Comparison of ENCODE assay signal across 9 mouse cellular contexts in genomic region chr11:70776830-70777571, GRCm38 (mm10). TPM values are rescaled to one million over a fixed set of nuclear protein-coding genes. Genes with fewer than 3 reads are reported as not detected.
DNase-seq lines count a peak whose midpoint lies in the region; ATAC-seq and TF ChIP-seq lines count a peak whose summit lies in the region.
"Had no signal": no experiment of that assay in that cellular context is flagged by ENCODE, and none has a peak within 500 bp of the region (broad histone marks: within the 10 kb centered on the region; RNA-seq: fewer than 3 reads in every experiment).

No protein-coding gene starts in this region.

- intact Hi-C loops in heart, postnatal 36 days (cut with DNase I) = loop anchor here (1.0 kb wide), 1 partner anchor 38 kb away; no protein-coding TSS in a partner anchor

- H3K27me3 ChIP-seq in MEL (ENCODE audit: control insufficient read depth in 1 of 2, insufficient read depth in 2 of 2, low read length in 2 of 2) = no peaks in the 10 kb centered on the region
- no peaks in the 10 kb centered on the region for H3K27me3 ChIP-seq in forebrain, embryonic 16.5 days (replicated peaks; ENCODE audit: control insufficient read depth, insufficient read depth, low read length)
- no peaks in the 10 kb centered on the region for H3K27me3 ChIP-seq in lung, postnatal 0 days (replicated peaks; ENCODE audit: insufficient read depth, low read length)
- H3K27me3 ChIP-seq: midbrain, embryonic 12.5 days had no signal

- ATAC-seq in forebrain, embryonic 16.5 days = peak; percentile 80
- ATAC-seq in lung, postnatal 0 days = peak; percentile 89

- no peak for TF ChIP-seq EP300 in MEL (IDR thresholded peaks at IDR 0.05; ENCODE audit: low read depth in 1 of 2, low read length in 2 of 2)
- no peak for TF ChIP-seq EP300 in lung, postnatal 0 days (IDR thresholded peaks at IDR 0.05)

- no peaks in the 10 kb centered on the region for H3K79me2 ChIP-seq in MEL (ENCODE audit: control insufficient read depth, insufficient read depth, low read length, poor library complexity)

- H3K36me3 ChIP-seq in MEL (ENCODE audit: control insufficient read depth in 1 of 2, insufficient read depth in 2 of 2, low read length in 2 of 2) = peaks cover 0 to 2% of the 10 kb centered on the region in 2 experiments; a peak in 2 of 4 replicates
- peaks cover 9% of the 10 kb centered on the region; the same call in 1 of the 2 replicates for H3K36me3 ChIP-seq in forebrain, embryonic 16.5 days (ENCODE audit: control insufficient read depth, insufficient read depth)
- no peaks in the 10 kb centered on the region for H3K36me3 ChIP-seq in lung, postnatal 0 days (ENCODE audit: insufficient read depth, low read length)

- H3K4me2 ChIP-seq in forebrain, embryonic 16.5 days (ENCODE audit: low read length) = no peak overlapping the region
- H3K4me2 ChIP-seq in lung, postnatal 0 days (replicated peaks; ENCODE audit: low read depth, low read length) = no peak overlapping the region
- H3K4me2 ChIP-seq: midbrain, embryonic 12.5 days had no signal

- DNase-seq in MEL (ENCODE audit: low read depth, low spot score) = peak; percentile 91
- DNase-seq in cerebellum, adult 18-20 months = peak; percentile 74 to 77
- peak; percentile 68 to 72 for DNase-seq in heart, postnatal 36 days
- peak; percentile 43 to 66 for DNase-seq in layer of hippocampus, adult 8-10 months (ENCODE audit: low spot score in 2 of 2)
- peak; percentile 91 for DNase-seq in lung, postnatal 0 days (ENCODE audit: low spot score)
- DNase-seq in retina, embryonic 14.5 days (ENCODE audit: low spot score) = peak; percentile 81
- DNase-seq in thymus, postnatal 25 days = peak; percentile 79

- TF ChIP-seq CTCF in MEL (IDR thresholded peaks at IDR 0.05 in 2 of 3, conservative IDR thresholded peaks at IDR 0.05 in 1 of 3; ENCODE audit: control insufficient read depth in 1 of 3, insufficient read depth in 1 of 3, low read depth in 2 of 3, low read length in 3 of 3, poor library complexity in 1 of 3, severe bottlenecking in 1 of 3) = peak; percentile 88 to 99 (median 94)
- TF ChIP-seq CTCF in lung, postnatal 0 days (IDR thresholded peaks at IDR 0.05) = peak; percentile 89

- peaks cover 0 to 5% of the 10 kb centered on the region in 2 experiments; a peak in 2 of 4 replicates for H3K4me1 ChIP-seq in MEL (ENCODE audit: control insufficient read depth in 1 of 2, insufficient read depth in 2 of 2, low read length in 2 of 2)
- H3K4me1 ChIP-seq in forebrain, embryonic 16.5 days (replicated peaks; ENCODE audit: control insufficient read depth, insufficient read depth, low read length) = peaks cover 3% of the 10 kb centered on the region
- H3K4me1 ChIP-seq in lung, postnatal 0 days (ENCODE audit: insufficient read depth, low read depth, low read length) = no peaks in the 10 kb centered on the region

- peak; percentile 90 for TF ChIP-seq RAD21 in MEL (IDR thresholded peaks at IDR 0.05; ENCODE audit: low read depth, low read length)

- H3K9ac ChIP-seq in MEL (ENCODE audit: control insufficient read depth, low read depth, low read length, poor library complexity, severe bottlenecking) = peak overlapping the region; percentile 17
- H3K9ac ChIP-seq in forebrain, embryonic 16.5 days (replicated peaks; ENCODE audit: low read depth, low read length) = no peak overlapping the region
- no peak overlapping the region for H3K9ac ChIP-seq in lung, postnatal 0 days (replicated peaks; ENCODE audit: low read depth)

- TF ChIP-seq POLR2A in MEL (IDR thresholded peaks at IDR 0.05; ENCODE audit: control insufficient read depth in 1 of 2, insufficient read depth in 1 of 2, low read depth in 1 of 2, low read length in 2 of 2, poor library complexity in 1 of 2) = no peak

- no peak overlapping the region for H3K4me3 ChIP-seq in MEL (ENCODE audit: control insufficient read depth in 1 of 2, insufficient read depth in 1 of 2, low read depth in 2 of 2, low read length in 2 of 2)
- no peak overlapping the region for H3K4me3 ChIP-seq in forebrain, embryonic 16.5 days (replicated peaks; ENCODE audit: low read length)
- no peak overlapping the region for H3K4me3 ChIP-seq in lung, postnatal 0 days (ENCODE audit: low read depth, low read length)
- H3K4me3 ChIP-seq: midbrain, embryonic 12.5 days had no signal

- no peak overlapping the region for H3K27ac ChIP-seq in MEL (ENCODE audit: control insufficient read depth, low read depth, low read length)
- no peak overlapping the region for H3K27ac ChIP-seq in forebrain, embryonic 16.5 days (ENCODE audit: low read length)
- H3K27ac ChIP-seq in lung, postnatal 0 days (ENCODE audit: low read length) = no peak overlapping the region
- H3K27ac ChIP-seq: midbrain, embryonic 12.5 days had no signal

- H3K9me3 ChIP-seq in MEL (replicated peaks; ENCODE audit: insufficient read depth, low read length) = no peaks in the 10 kb centered on the region
- H3K9me3 ChIP-seq in forebrain, embryonic 16.5 days (ENCODE audit: control insufficient read depth, low read length) = no peaks in the 10 kb centered on the region
- H3K9me3 ChIP-seq in lung, postnatal 0 days (ENCODE audit: low read length) = no peaks in the 10 kb centered on the region
- H3K9me3 ChIP-seq: midbrain, embryonic 12.5 days had no signal

- WGBS in forebrain, embryonic 16.5 days = 32% methylated on average over 17 of the region's 17 CpGs
- WGBS in lung, postnatal 0 days = 29% methylated on average over 17 of the region's 17 CpGs

TF ChIP-seq in MEL, 35 proteins besides CTCF, POLR2A, EP300 and RAD21:
- TF ChIP-seq HCFC1 (IDR thresholded peaks at IDR 0.05; ENCODE audit: low read depth, low read length) = 0 out of 2 replicates have a peak, but pooled peaks have one; percentile 30
- peak; percentile 78 for TF ChIP-seq ZC3H11A (IDR thresholded peaks at IDR 0.05; ENCODE audit: low read depth, low read length)
- TF ChIP-seq BHLHE40 (IDR thresholded peaks at IDR 0.05; ENCODE audit: borderline replicate concordance, low read depth, low read length) = no peak
- no peak for TF ChIP-seq JUND (IDR thresholded peaks at IDR 0.05; ENCODE audit: low read depth, low read length)
- peak; percentile 70; the same call in 1 of the 2 replicates for TF ChIP-seq MAZ (IDR thresholded peaks at IDR 0.05; ENCODE audit: low read depth, low read length)
- peak; percentile 62 for TF ChIP-seq MAX (IDR thresholded peaks at IDR 0.05; ENCODE audit: low read length)
- peak; percentile 85 for TF ChIP-seq SMC3 (IDR thresholded peaks at IDR 0.05; ENCODE audit: low read depth, low read length)
- TF ChIP-seq ZMIZ1 (IDR thresholded peaks at IDR 0.05; ENCODE audit: low read depth, low read length) = no peak
- TF ChIP-seq ELF1 (IDR thresholded peaks at IDR 0.05; ENCODE audit: low read depth, low read length) = peak; percentile 40; the same call in 1 of the 2 replicates
- TF ChIP-seq SIN3A (IDR thresholded peaks at IDR 0.05; ENCODE audit: low read length) = peak; percentile 55; the same call in 1 of the 2 replicates
- TF ChIP-seq TBP (IDR thresholded peaks at IDR 0.05; ENCODE audit: low read depth, low read length) = peak; percentile 46; the same call in 1 of the 2 replicates
- TF ChIP-seq TAL1 (IDR thresholded peaks at IDR 0.05; ENCODE audit: low read length) = no peak

RNA-seq across cellular contexts. Expression of gene Zfp3, which starts 13.0 kb away (rescaled TPM):
- 1.5 TPM in 2 replicates for total RNA-seq in MEL (2012; rRNA removed)
- polyA plus RNA-seq in MEL (2012; ENCODE audit: insufficient read depth in 1 of 2, insufficient read length in 2 of 2, low read depth in 1 of 2, low replicate concordance in 2 of 2, missing spikeins in 1 of 2) = 1 to 10 TPM in 1 of 2 experiments, not detected in 1; 1.9 TPM
- polyA plus RNA-seq in forebrain, embryonic 16.5 days (2015; fragmentation: Nextera tagmentation; extraction: Ambion mirVana) = 18.2 and 18.9 TPM in 2 replicates
- total RNA-seq in heart, postnatal 36 days (2021) = 1 to 10 TPM; 6.5 to 6.7 TPM
- total RNA-seq in layer of hippocampus, adult 8-10 months (2022) = 10 to 100 TPM; 20.4 to 23.8 (median 22.2) TPM
- 3.5 and 3.6 TPM in 2 replicates for polyA plus RNA-seq in lung, postnatal 0 days (2015; fragmentation: Nextera tagmentation; extraction: Ambion mirVana)

RNA-seq across cellular contexts. Expression of gene Scimp, which starts 35.4 kb away (rescaled TPM):
- total RNA-seq in MEL (2012; rRNA removed) = not detected in 2 replicates
- not detected for polyA plus RNA-seq in MEL (2012; ENCODE audit: insufficient read depth in 1 of 2, insufficient read length in 2 of 2, low read depth in 1 of 2, low replicate concordance in 2 of 2, missing spikeins in 1 of 2)
- polyA plus RNA-seq in forebrain, embryonic 16.5 days (2015; fragmentation: Nextera tagmentation; extraction: Ambion mirVana) = not detected in 2 replicates
- total RNA-seq in heart, postnatal 36 days (2021) = under 1 TPM; 0.47 to 0.89 TPM
- 1 to 10 TPM in 1 of 4 experiments, under 1 TPM in 1, not detected in 2; 0.83 to 1.9 TPM for total RNA-seq in layer of hippocampus, adult 8-10 months (2022)
- polyA plus RNA-seq in lung, postnatal 0 days (2015; fragmentation: Nextera tagmentation; extraction: Ambion mirVana) = 0.96 and 2.1 TPM in 2 replicates
- polyA plus RNA-seq: midbrain, embryonic 12.5 days had no signal
